Mouse (Mus musculus) brain, embryonic 14.5 days (tissue): Measurements from ENCODE around the gene Drc3.
A peak's percentile ranks its signal among the peaks of the same experiment; 100 is the strongest.

Experiments used
- CTCF ChIP-seq: fragments of 200-500 bp; IDR thresholded peaks from 2 replicates; pipeline ENCODE4 v1.5.1; 2012; ENCODE audit warnings: inconsistent platforms, mild to moderate bottlenecking, moderate library complexity, borderline replicate concordance; ENCODE audit not compliant: insufficient read depth, insufficient read length; ENCODE audit errors: extremely low read depth
- POLR2A ChIP-seq: fragments of 200-500 bp; IDR thresholded peaks from 2 replicates; pipeline ENCODE4 v1.6.1; 2012; ENCODE audit warnings: mild to moderate bottlenecking, inconsistent platforms, borderline replicate concordance; ENCODE audit not compliant: poor library complexity, insufficient read depth, insufficient read length, severe bottlenecking; ENCODE audit errors: extremely low read depth

DNA sequence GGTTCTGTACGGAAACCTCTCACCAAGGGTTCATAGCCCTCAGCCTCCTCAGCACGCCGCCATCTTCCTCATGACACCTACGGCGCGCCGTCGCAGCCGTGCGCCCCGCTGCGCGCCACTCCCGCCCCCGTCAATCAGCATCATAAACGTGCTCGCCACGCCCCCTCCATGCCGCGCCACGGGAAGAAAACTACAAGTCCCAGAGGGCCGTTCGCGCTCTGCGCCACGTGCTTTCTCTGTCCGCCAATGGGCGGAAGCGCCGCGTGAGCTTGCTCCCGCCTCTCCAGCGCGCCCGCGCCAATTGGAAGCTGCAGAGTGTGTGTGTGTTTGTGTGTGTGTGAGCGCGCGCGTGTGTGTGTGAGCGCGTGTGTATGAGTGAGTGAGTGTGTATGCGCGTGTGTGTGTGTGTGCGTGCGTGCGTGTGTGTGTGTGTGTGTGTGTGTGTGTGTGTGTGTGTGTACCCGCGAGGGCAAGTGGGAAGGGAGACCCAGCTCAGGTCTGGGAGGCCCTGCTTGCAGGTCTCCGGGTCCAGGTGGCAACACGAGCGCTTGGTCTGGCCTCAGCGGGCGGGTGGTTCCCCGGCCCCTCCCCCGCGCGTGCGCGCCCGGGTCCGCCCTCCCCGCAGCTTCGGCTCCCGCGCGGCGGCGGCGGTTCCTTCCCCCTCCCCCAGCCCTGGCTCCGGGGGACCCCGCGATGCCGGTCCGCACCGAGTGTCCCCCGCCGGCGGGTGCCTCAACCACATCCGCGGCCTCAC, 64.0 kb downstream of the Drc3 start, which contains the start of gene Gid4:
- TF ChIP-seq CTCF, result no peak
- peak; percentile 71; the same call in 1 of the 2 replicates for TF ChIP-seq POLR2A
